Mouse (Mus musculus) B cell, adult 2 months (primary cell): ENCODE data around the gene Arhgap8.
"Not testable (repeated sequence)": the region's sequence is repeated elsewhere in the genome, so short reads cannot be mapped to it uniquely, and the experiment has no call there.

Experiments
- DNase-seq, 2 experiments: peaks; one replicate each; pipeline ENCODE4 v3.0.0; 2022

Arhgap8 gene

DNA sequence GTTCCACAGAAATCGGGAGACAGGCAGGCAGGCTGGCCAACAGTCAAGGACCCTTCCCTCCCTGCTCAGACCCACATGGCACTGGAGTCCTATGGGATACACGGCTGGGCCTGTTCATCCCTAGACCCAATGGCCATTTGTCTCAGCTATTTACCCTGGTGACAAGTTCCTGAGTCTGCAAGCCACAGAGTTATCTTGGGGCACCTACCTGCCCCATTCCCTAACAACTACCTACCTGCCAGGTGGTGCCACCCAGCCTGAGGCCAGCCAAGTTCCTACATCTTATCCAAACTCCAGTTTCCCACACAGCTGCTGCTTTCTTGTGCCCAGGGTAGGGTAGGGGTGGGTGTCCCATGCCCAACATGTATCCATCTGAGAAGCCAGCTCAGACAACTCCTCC, 21.7 kb upstream of the Arhgap8 start:
- DNase-seq: no peak

DNA sequence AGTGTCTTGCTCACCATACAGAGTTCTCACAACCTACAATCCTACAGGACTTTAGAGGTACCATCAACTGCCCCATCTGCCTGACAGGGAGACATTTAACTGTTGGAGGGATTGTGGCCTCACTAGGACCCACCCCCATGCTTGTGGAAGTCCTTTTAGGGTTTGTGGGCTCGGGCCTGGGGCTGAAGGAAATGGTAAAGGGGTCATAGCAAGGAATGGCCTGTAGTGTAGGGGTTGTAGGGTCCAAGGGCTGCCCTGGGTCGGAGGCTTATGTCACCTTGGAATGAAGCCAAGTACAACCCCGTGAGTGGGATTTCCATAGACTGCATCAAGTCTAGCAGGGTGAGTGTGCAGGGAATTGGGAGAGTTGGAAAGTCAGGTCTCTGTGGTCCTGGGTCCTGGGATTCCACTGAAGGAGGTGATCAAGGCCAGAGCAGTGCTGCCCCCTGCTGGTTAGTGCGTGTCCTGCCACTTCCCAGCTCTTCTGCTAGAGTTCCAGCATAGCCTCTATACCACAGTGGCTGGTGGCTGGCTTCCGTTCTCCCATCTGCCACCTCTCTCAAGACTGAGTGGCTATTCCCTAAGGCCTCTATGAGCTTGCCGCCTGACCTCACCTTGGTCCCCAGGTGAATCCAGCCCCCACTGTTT, 19.6 kb upstream of the Arhgap8 start:
- peak; percentile 83 to 85 for DNase-seq

DNA sequence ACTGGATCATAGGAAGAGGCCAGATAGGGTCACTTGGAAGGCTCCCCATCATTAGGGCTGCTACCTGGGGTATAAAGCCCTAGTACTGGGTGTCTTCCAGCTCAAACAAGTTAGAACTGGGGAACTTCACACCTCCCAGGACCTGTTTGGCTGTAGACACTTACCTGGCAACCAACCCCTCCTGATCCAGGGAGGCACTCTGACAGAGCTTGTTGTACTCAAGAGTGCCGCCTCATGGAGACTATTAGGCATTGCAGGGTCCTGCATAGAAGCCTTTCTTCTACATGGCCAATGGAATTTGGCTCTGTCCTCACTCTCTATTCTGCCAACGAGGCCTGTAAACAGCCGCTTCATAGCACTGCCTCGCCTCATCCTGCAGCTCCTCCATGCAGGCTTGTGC, 17.9 kb upstream of the Arhgap8 start:
- DNase-seq: peak; percentile 71

DNA sequence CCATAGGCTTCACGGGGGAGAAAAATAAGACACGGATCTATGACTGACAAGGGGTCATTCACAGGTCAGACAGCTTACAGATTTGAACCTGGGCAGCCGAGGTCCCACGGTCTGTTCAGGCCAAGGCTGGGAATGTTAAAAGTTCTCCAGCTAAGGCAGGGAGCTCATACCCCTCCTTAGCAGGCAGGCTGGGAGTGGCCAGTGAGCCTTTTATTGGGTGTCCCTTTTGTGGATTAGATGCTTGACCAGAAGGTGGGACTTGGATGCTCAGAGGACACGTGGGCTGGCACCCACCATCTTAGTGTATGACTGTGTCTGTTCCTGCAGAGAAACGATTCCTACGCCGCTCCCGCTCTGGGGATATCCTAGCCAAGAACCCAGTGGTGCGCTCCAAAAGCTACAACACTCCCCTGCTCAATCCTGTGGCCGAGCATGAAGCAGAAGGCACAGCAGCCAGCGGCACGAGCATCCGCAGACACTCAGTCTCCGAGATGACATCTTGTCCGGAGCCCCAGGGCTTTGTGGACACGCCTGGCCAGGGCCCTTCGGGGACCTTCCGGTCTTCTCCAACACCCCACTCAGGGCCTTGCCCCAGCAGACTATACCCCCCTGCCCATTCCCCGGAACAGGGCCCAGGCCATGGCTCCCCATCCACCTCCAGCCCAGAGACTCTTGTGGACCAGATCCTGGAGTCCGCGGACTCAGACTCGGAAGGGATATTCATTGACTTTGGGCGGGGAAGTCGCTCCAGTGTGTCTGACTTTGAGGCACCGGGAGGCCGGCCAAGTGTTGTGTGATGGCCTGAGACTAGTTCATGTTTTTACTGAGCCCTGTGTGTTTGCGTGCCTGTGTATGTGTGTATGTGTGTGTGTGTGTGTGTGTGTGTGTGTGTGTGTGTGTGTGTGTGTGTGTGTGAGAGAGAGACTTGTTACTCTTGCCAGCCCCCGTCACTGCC, 17.2 kb upstream of the Arhgap8 start:
- DNase-seq: no peak

DNA sequence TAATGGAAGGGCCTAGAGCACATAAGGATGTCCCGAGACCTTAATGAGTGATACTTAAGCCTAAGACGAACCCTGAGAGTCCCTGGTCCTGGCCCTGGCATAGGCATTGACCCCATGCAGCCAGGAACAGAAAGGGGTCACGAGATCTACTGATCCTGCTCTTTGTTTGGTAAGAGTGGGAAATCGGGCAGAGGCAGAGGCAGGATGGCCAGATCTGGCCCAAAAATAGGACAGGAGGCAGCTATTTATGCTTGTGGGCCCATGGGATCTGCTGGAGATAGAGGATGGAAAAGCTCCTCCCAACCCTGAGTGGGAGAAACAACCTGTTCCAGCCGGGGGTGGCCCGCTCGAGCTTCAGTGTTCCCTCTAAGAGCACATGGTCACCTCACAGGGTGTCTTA, 15.9 kb upstream of the Arhgap8 start:
- DNase-seq: no peak

DNA sequence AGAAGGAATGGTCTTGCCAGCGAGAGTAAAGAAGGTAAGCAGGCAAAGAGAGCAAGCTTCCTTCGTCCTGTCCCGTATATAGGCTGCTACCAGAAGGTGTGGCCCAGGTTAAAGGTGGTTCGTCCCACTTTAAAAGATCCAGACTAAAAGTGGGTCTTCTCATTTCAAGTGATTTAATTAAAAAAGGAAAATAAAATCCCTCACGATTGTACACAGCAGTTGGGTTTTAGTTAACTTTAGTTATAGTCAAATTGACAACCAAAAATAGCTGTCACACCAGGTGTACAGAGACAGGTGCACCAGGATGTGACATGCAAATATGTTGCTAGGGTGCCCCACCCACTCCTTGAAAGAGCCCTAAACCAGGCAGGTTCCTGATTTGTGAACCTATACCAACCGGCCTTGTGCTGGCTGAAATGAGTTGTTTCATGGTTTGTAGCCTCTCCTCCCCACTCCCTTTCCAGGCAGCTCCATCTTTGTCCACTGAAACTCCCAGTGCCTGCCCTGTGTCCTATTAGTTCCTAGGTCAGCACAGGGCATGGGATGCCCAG, 14.4 kb upstream of the Arhgap8 start:
- peak; percentile 71 to 76 for DNase-seq

DNA sequence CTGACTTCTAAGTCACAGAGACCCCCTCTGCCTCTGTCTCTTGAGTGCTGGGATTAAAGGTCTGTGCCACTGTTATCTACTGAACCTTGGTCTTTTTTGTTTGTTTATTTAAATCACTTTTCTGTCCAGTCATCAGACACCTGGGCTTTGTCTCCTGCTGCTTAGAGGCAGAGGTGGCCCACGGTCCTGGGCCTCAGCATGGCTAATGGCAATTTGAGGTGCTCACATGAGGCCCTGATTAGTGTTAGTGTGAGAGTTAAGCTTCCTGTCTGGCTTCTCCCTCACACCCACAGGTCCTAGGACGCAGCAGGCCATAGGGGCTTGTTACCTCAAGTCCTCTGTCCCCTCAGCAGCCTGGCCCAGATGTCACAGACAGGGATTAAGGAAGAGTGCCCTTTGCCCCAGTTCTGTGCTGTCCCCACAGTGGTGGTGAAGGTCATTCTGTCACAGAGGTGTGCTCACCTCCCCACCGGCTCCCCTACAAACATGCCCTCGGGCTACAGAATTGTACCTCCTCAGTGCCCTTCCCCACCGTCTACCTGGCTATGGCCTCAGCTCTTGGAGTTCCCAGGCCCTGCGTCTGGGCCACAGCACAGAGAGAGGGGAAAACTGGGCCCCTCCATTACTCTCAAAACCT, 12.8 kb upstream of the Arhgap8 start:
- no peak for DNase-seq

DNA sequence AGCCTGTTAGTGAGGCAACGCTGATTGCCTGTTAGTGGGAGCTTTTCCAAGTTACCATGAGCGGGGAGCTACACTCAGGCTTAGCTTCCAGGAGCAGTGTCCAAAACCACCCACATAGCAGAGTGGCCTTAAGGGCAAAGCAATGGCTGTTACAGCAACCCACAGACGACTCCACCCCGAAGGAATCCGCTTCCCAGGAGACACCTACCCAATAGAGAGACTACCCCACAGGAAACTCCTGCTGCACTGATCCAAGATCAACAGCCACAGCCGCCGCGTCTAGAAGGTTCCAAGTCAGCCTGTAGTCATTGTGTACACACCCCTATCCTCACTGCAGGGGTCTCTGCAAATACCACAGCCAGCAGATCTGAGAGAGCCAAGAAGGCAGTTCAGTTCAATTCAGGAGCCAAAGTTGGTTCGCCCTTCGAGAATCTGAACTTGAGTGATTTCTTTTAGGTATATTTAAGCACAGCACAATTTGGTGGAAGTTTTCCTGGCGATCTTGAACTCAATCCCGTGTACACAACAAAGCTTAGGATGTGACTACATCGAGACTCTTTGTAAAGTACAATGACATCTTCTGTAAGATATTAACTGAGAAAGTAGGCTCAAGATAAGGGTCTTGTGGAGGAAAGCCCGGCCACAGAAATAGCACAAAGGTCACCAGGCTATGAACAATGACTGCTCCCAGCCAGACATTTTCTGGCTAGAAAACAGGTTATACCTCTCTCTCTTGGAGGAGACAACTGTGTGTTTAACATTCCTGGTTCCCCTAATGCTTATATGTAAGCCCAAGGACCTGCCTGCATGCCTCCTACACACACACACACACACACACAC, 7.1 kb upstream of the Arhgap8 start:
- no peak for DNase-seq

DNA sequence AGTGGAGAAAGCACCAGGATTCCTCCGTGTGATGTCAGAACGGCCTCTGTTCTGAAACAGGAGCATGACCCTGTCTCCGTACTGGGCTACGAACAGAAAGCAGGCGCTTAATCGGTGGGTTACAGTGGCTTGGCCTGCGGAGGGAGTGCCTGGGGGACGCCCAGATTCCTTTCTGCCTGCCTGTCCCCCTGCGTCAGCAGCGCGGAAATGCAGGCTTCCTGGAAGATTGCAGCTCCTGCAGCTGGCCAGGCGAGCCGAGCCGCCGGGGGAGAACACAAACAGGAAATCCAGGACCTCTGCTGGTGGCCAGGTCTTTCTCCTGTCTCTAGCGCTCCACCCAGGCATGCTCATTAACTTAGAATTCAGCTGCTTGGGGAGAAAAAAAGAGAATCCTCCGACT, 5.1 kb upstream of the Arhgap8 start:
- DNase-seq: peak; percentile 30 to 32

DNA sequence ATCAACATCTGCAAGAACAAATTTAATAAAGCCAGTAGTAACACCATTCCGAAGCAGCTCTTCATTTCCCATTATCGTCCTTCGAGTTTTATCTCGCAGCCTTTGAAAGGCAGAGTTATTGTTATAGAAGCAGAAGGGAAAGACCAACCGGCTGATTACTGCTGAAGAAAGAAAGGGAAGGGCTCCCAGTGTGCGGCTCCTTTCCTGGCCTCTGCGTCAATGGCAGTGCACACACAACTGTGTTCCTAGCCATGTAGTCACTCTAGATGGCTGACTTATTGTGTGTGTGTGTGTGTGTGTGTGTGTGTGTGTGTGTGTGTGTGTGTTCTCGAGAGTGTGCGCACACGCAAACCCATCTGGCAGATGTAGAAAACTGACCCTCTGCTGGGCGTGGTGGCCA, 4.7 kb upstream of the Arhgap8 start:
- no peak for DNase-seq

DNA sequence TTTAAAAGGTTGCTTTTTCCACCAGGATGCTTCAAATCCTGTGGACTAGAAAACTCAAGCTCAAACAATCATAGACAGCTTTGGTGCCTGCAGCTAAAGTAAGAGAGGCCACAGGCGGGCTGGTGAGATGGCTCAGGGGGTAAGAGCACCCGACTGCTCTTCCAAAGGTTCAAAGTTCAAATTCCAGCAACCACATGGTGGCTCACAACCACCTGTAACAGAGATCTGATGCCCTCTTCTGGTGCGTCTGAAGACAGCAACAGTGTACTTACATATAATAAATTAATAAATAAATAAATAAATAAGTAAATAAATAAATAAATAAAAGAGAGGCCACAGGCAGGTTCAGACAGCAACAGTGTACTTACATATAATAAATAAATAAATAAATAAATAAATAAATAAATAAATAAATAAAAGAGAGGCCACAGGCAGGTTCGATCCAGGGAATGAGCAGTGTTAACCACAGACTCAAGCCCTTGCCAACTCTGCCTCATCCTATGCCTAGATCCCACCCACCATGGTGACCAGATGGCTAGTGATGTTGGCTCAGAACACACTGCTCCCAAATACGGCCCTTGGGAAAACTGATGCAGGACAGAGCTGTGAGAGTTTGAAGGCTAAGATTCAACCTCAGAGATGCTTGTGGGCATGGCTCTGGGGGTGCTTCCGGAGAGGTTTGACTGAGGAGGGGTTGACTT, 2.1 kb upstream of the Arhgap8 start:
- not testable (repeated sequence) for DNase-seq

DNA sequence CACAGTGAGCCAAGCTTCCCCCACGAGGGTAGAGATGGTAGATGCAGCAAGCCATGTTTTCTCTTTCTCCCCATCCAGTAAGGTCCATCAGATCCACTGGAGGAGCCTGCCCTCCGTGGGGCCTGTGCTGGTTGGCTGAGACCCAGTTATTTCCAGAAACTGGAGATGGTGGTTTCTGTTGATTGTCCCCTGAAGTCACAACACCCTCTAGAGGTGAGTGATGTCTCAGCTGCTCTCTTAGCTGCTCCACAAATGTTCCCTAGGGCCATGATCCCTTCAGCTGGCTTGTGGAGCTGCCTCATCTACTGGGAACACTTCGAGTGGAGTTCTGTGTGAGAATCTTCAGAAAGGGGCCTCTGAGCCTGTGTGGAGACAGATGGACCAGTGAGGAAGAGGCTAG, 1.1 kb upstream of the Arhgap8 start:
- no peak for DNase-seq

DNA sequence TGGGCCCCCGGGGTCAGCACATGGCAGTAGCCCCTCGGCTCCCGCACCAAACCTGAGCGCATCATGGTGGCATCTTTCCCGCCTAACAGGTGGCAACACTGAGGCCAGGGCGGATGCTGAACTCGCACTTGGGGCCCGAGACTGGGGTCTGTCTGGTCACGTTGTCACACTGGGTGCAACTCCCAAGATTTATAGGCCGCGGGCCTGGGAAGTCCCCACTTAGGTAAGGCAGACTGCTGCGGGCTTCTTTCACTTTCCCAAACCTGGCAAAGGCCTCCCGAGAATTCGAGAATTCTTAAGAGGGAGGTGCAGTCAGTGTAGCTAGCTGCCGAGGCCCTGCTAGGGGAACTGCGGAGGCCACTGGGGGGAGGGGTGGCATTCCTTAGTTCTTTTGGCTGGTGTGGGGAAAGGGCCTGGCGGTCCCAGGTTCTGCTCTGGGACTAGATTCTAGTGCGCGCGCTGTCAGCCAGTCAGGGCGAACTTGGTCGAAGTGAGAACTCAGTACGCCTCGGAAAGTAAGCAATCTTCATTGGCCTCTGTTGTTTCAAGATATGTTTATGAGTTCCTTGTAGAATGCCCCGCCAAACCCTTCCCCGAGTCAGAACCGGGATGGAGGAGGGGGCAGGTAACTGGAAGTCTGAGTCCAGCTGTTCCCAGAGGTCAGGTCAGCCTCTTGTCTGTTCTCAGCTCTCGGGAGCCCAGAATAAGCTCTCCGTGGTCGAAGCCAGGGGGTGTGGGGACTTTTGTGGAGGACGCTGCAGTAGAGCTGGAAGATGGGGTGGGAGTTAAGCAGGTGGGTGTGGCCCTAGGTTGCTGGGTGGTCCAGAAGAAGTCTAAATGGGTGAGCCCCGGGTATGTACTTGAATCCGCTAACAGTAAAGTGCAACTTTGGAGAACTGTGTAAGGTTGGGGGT, 696 bp downstream of the Arhgap8 start:
- DNase-seq: peak; percentile 14 to 21

DNA sequence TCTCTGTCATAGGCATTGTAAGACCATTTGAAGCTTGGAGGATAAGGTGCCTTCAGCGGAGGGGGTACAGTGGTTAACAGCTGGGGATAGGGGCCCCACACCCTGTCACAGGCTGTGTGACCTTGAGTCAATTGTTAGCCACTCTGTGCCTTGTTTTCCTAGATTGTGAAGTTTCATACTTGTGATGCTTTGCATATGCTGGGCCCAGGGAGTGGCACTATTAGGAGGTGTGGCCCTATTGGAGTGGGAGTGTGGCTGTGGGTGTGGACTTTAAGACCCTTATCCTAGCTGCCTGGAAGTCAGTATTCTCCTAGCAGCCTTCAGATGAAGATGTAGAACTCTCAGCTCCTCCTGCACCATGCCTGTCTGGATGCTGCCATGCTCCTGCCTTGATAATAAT, 3.8 kb downstream of the Arhgap8 start:
- not testable (repeated sequence) for DNase-seq

DNA sequence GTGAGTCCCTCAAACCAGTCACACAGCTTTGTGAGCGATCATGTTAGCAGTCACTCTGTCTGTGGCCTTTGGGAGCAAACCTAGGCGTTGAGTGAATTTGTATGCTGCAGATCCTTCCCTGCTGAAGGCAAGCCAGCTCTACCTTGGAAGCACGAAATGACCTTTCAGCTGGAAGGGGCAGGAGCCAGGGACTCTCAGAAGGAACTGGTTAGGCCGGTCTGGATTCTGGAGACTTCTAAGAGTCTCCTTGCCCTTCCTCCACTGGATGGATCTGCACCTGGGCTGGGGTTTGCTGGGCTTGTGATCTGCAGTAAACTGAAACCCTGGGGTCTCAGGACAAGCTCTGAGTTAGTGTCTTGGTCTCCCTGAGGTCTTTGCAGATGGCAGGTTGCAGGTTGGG, 4.3 kb downstream of the Arhgap8 start:
- DNase-seq: no peak

DNA sequence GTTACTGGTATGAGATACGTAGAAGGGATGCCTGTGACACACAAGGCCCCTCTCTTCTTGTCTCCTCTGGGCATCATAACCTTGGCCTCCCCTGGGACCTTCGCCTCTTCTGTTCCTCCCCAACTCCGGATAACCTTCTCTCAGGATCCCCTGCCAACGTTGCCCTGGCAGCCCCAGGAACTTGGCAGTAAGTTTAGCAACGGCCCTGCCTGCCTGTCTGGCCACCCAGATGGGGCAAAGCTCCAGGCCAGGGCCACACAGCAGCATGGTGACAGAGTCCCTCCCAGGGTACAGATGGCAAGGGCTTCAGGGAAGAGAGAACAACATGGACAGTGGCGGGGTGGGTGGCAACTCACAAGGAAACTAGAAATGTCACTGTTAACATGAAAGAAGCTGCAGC, 9.8 kb downstream of the Arhgap8 start:
- no peak for DNase-seq

DNA sequence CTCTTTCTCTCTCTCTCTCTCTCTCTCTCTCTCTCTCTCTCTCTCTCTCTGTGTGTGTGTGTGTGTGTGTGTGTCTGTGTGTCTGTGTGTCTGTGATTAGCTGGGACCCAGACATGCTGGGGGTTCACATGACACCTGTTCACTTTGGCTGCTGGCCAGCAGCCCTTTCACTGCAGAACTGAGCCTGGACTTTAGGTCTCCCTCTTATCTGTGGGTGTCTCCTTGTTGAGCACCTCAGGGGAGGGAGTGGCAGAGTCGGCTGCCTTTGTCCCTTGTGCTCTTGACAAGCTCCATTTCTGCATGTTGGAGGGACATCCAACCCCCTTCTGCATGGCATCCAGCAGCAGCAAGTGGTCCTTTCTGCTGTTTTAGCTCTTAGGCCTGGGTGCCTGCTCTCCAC, 11.0 kb downstream of the Arhgap8 start:
- DNase-seq: no peak

DNA sequence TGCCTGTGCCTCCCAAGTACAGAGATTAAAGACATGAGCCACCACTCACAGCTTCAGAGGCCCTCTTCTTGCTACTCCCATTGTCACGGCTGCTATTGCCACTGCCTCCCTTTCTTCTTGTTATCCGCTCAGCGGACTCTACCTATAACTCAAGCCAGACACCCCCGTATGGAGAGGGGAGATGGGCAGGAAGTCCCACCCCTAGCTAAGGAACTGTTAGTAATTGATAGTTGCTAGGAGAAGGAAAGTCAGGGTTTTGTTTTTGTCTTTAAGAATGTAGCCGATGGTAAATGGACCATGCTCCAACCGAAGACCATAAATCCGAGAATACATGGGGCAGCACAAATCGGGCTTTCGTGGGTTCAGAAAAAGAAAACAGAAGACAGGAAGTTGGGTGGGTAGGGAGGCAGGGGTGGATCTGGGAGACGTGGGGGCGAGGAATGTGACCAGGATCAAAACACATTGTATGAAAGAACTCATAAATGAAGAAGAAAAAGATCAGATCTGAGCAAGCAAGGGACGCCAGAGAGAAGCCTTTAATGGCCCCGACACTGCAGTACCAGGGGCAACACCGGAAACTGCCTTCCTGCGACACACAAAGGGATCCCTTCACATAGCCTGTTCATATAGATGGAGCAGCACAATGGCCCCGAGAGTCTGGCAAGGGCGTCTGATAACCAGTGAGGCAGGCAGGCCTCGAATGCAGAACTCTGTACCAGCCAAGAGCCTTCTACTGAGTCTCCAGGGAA, 12.0 kb downstream of the Arhgap8 start:
- no peak for DNase-seq

DNA sequence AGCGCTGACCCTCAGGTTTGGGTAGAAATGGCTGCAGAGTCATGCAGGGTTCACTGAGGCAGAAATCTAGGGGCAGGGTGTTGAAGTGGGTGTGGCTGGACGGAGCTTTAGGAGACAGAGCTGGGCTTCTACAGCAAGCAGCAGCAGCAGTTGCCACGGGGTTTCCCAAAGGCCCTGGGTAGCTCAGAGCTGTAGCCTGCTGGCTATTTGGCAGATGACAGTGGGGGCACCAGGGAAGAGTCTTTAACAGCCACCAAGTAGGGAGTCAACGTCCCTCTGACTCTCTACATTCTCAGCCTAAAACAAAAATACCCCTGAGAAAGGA, 12.5 kb downstream of the Arhgap8 start:
- DNase-seq: no peak

DNA sequence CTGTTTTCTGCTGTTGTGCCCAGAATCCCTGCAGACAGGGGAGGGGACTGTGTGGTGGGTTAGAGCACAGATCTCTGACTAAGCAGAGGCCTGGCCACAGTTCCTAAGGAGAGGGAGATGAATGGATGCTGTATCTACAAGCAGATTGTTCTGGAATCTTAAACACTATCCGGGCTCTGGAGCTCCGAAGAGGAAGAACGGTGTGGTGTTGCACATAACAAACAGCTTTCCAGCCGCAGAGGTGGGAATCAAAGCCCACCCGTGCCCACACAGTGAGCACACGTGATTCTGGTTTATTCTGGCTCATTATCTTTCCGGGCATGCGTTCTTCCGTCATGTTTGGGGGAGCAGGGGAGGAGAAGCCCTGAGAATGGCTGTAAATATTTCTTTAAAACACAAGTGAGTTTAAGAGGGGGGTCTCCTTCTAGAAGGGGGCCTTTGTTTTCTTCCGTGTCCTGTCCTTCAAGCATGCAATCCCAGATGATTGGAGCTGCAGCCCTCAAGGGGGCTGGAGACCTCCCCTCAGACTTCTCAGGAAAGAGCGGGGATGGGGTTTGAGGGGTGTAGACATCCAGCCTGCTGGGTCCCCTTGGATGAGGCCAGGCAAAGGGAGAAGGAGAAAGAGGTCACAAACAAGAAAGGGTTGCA, 16.6 kb downstream of the Arhgap8 start:
- no peak for DNase-seq
